Comparison of ENCODE assay signal across 7 mouse cellular contexts in the genomic region with DNA sequence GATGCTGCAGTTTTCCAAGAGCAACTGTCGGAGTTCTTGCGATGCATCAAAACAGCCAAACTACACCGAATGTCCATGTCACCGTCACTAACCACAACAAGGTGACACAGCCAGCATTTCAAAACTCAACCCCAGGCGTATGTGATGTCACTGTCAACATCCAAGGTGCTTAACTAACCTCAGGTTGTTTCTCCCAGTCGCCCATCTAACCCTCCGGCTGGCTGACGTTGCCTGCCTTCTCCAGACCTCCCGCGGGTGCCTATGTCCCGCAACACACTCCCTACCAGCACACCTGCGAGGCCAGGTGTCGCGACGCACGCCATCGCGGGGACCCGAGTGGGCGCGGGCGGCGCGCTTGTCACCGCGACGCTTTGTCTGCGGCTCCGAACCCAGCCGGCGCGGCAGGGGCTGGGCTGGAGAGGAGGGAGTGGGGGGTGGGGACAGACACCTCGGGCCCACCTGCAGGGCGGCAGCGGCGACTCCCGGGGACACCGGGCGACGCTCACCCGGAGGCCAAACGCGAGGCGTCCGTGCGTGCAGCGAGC. TPM values are rescaled to one million over a fixed set of nuclear protein-coding genes. Genes with fewer than 3 reads are reported as not detected.
A peak's percentile ranks its signal among the peaks of the same experiment; 100 is the strongest.
DNase-seq lines count a peak whose midpoint lies in the region; ATAC-seq and TF ChIP-seq lines count a peak whose summit lies in the region.

No protein-coding gene starts in this region.

- WGBS in spleen, adult 2 months = 2% methylated on average over 47 of the region's 47 CpGs
- WGBS in hindbrain, embryonic 10.5 days = under 1% methylated on average over 47 of the region's 47 CpGs
- WGBS in limb, embryonic 13.5 days = 2% methylated on average over 45 of the region's 47 CpGs
- WGBS in neural tube, embryonic 12.5 days = 1% methylated on average over 47 of the region's 47 CpGs

- H3K27ac ChIP-seq in spleen, adult 2 months (ENCODE audit: insufficient read depth, low read length) = no peak overlapping the region
- peak overlapping the region; percentile 98 for H3K27ac ChIP-seq in hindbrain, embryonic 10.5 days
- peak overlapping the region; percentile 44; the same call in 1 of the 2 replicates for H3K27ac ChIP-seq in limb, embryonic 13.5 days
- peak overlapping the region; percentile 96 for H3K27ac ChIP-seq in neural tube, embryonic 12.5 days

- H3K9ac ChIP-seq in limb, embryonic 13.5 days = peak overlapping the region; percentile 77
- peak overlapping the region; percentile 97 for H3K9ac ChIP-seq in neural tube, embryonic 12.5 days

- no peaks in the 10 kb centered on the region for H3K36me3 ChIP-seq in spleen, adult 2 months (ENCODE audit: control insufficient read depth, insufficient read depth, low read length)
- H3K36me3 ChIP-seq in hindbrain, embryonic 10.5 days = peaks cover 16% of the 10 kb centered on the region; the same call in 1 of the 2 replicates
- no peaks in the 10 kb centered on the region for H3K36me3 ChIP-seq in limb, embryonic 13.5 days
- H3K36me3 ChIP-seq in neural tube, embryonic 12.5 days = no peaks in the 10 kb centered on the region

- ATAC-seq in limb, embryonic 13.5 days (ENCODE audit: low FRiP score, low read depth) = peak; percentile 55
- ATAC-seq in neural tube, embryonic 12.5 days (ENCODE audit: low FRiP score, low read depth) = peak; percentile 35

- DNase-seq in spleen, adult 2 months (ENCODE audit: low read depth in 1 of 2, low spot score in 2 of 2) = no peak
- no peak for DNase-seq in spleen, postnatal 10 days (ENCODE audit: low spot score in 2 of 2)
- DNase-seq in embryo, embryonic 11 days = peak; percentile 55
- no peak for DNase-seq in hindbrain, embryonic 10.5 days (ENCODE audit: low spot score)
- no peak for DNase-seq in gastrocnemius, adult 8-10 months (ENCODE audit: low spot score in 2 of 2)

- peaks cover 2% of the 10 kb centered on the region for H3K27me3 ChIP-seq in spleen, adult 2 months (ENCODE audit: control insufficient read depth, insufficient read depth, low read length)
- no peaks in the 10 kb centered on the region for H3K27me3 ChIP-seq in hindbrain, embryonic 10.5 days (ENCODE audit: insufficient read depth, poor library complexity, severe bottlenecking)
- no peaks in the 10 kb centered on the region for H3K27me3 ChIP-seq in limb, embryonic 13.5 days
- no peaks in the 10 kb centered on the region for H3K27me3 ChIP-seq in neural tube, embryonic 12.5 days (replicated peaks)

- no peak for TF ChIP-seq POLR2A in spleen, adult 2 months (IDR thresholded peaks at IDR 0.05; ENCODE audit: low read depth, low read length)

- H3K4me2 ChIP-seq in limb, embryonic 13.5 days (replicated peaks) = peak overlapping the region; percentile 100
- peak overlapping the region; percentile 89 for H3K4me2 ChIP-seq in neural tube, embryonic 12.5 days (replicated peaks)

- H3K4me3 ChIP-seq in spleen, adult 2 months (ENCODE audit: extremely low read depth, insufficient read depth, insufficient read length) = peak overlapping the region; percentile 24
- H3K4me3 ChIP-seq in hindbrain, embryonic 10.5 days = peak overlapping the region; percentile 92
- peak overlapping the region; percentile 88 for H3K4me3 ChIP-seq in limb, embryonic 13.5 days
- H3K4me3 ChIP-seq in neural tube, embryonic 12.5 days = peak overlapping the region; percentile 92

- H3K9me3 ChIP-seq in hindbrain, embryonic 10.5 days = no peaks in the 10 kb centered on the region
- H3K9me3 ChIP-seq in limb, embryonic 13.5 days = no peaks in the 10 kb centered on the region
- H3K9me3 ChIP-seq in neural tube, embryonic 12.5 days = no peaks in the 10 kb centered on the region

- TF ChIP-seq CTCF in spleen, adult 2 months (IDR thresholded peaks at IDR 0.05; ENCODE audit: extremely low read depth, insufficient read depth, insufficient read length, insufficient replicate concordance) = no peak

- no peaks in the 10 kb centered on the region for H3K4me1 ChIP-seq in spleen, adult 2 months (ENCODE audit: control insufficient read depth, insufficient read depth, insufficient read length)
- peaks cover 47% of the 10 kb centered on the region for H3K4me1 ChIP-seq in hindbrain, embryonic 10.5 days (replicated peaks)
- H3K4me1 ChIP-seq in limb, embryonic 13.5 days = peaks cover 9% of the 10 kb centered on the region
- H3K4me1 ChIP-seq in neural tube, embryonic 12.5 days = peaks cover 23% of the 10 kb centered on the region

RNA-seq across cellular contexts. Expression of gene Kif21a, which starts 0.7 kb away (rescaled TPM):
- 0.39 and 0.50 TPM in 2 replicates for polyA plus RNA-seq in spleen, adult 2 months (2012; rRNA removed)
- polyA plus RNA-seq in hindbrain, embryonic 10.5 days (2016; fragmentation: Nextera tagmentation; extraction: Ambion mirVana) = 26.2 and 28.6 TPM in 2 replicates
- polyA plus RNA-seq in limb, embryonic 13.5 days (2015; fragmentation: Nextera tagmentation; extraction: Ambion mirVana) = 6.7 and 7.3 TPM in 2 replicates
- 37.0 and 37.4 TPM in 2 replicates for polyA plus RNA-seq in neural tube, embryonic 12.5 days (2016; fragmentation: Nextera tagmentation; extraction: Ambion mirVana)
- 10 to 100 TPM; 17.6 to 26.0 (median 20.8) TPM for total RNA-seq in gastrocnemius, adult 8-10 months (2022)

Comparison
In these comparisons a context has a peak if more than half of its experiments do, and no peak if none do; other contexts are left out.
1. H3K4me3 ChIP-seq: peak in every context shown above with its lines; median percentile 92 in hindbrain, embryonic 10.5 days; 92 in neural tube, embryonic 12.5 days; 88 in limb, embryonic 13.5 days; 24 in spleen, adult 2 months.